Mouse (Mus musculus) large intestine, adult 2 months (tissue): ENCODE data around the gene Runx2. TPM values are rescaled to one million over a fixed set of nuclear protein-coding genes. Genes with fewer than 3 reads are reported as not detected.

Experiments used
- DNase-seq: peaks from one replicate; pipeline ENCODE4 v3.0.0-alpha.2; 2012; ENCODE audit warnings: low read depth, low spot score
- WGBS: fragments of 180-500 bp; shearing (Covaris S2); methylation state at CpG from one replicate; pipeline ENCODE4 v1.1.7; 2018; 5-methylcytosine and 5-hydroxymethylcytosine counted together
- polyA plus RNA-seq: library from polyadenylated mRNA; depleted of rRNA; stranded (reverse); fragments of >200 nt; gene quantifications from 2 replicates; pipeline ENCODE4 v1.2.3, GENCODE M21; 2012

Runx2 gene
- polyA plus RNA-seq, 1 experiment, result 1.0 TPM

DNA sequence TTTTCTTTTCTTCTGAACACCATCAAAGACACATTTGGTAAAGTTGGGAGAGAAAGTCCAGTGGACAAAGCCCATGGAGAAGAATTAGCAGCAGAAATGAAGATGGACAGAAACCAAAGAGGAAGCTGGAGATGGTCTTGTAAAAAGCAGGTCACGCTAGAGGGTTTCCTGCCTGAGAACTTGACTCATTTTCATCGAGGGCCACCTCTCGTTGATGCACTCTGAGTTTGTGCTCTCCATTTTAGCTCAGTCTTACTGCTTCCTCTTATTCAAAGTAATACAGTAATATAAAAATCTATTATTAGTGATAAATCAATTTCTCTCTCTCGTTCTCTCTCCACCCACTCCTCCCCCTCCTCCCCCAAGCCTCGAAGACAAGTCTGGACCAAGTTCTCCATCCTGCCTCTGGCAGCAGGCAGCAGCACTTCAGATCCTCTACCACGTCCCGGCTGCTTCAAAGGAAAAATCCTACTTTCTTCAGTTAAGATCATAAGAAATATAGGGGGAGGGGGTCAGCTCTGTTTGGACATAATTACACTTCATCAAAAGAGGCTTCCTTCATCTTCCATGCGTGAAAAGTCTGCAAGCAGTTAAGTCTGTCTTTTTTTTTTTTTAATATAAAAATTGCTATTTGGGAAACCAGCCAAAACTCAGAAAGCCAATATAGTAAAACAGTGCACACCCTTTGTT, 92.3 kb downstream of the Runx2 start:
- 32% methylated on average over 8 of the region's 8 CpGs for WGBS
- DNase-seq, result no peak

DNA sequence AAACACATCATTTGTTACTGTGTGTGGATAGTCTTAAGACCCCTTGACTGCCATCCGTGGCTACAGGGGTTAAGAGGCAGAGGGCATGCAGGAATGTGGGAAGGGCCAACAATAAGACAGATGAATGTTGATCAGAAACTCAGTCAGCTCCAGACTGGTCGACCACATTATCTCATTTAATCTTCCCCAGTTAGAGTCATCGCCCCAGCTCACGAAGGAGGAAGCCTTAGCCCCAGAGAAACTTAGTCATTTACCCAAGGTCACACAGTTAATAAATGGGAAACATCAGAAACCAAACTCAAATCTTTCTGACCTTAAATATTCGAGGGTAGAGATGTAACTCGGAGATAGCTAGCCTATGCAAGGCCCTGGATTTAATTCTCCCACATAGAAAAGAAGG, 96.0 kb downstream of the Runx2 start:
- WGBS, result 55% methylated on average over 6 of the region's 6 CpGs
- DNase-seq, result no peak

DNA sequence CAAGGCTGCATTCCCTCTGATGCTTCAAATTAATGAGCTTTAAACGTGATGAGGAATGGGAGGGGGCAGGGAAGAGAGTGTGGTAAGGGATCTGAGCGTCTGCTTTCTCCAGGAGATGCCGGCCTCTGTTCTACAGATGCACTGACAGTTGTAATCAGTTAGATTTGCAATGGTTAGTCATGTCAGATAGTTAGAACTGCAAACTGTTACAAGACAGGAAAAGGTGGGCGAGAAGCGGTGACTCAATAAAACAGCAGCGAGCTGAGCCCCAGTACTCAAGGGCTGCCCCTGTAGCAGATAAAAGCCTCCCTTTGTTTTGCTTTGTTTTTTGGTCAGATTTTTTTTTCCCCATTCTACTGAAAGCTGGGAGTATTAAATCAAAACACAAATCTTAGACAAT, 96.6 kb downstream of the Runx2 start:
- DNase-seq, result no peak
- 52% methylated on average over 6 of the region's 6 CpGs for WGBS

DNA sequence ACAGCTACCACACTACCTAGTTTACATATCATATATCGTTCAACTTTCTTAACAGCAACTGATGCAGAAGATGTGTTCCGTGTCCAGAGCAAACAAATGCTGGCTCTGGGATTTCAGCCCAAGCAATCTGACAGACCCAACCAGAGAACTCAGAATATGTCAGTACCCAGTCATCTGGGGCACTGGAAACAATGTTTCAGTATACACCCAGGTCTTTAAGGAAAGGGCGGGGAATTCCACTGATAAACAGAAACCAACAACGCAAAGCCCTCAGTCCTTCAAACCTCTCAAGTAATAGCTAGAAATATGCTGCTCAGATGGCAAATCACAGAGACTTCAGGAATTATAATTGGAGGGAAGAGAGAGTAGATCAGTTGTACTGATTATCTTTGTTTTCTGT, 100.5 kb downstream of the Runx2 start:
- DNase-seq, result no peak
- 75% methylated on average over 4 of the region's 4 CpGs for WGBS

DNA sequence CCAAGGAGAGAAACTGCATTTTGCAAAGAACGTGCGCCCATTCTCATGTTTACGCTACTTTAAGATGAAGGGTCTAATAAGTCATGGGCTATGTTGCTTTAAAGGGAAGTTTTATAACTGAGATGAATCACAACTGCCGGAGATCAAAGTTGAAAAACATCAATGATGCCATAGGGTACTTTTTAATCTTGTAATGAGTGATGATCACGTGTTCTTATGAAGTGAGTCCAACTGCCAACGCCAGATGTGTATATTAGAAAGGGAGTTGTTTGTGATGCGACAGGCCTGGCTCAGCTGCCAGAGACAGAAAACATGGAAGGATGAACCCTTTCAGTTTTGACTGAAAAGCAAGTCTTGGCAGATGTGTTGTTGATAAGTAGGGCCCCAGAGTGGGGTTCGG, 101.2 kb downstream of the Runx2 start:
- DNase-seq, result no peak
- WGBS, result 70% methylated on average over 8 of the region's 8 CpGs

DNA sequence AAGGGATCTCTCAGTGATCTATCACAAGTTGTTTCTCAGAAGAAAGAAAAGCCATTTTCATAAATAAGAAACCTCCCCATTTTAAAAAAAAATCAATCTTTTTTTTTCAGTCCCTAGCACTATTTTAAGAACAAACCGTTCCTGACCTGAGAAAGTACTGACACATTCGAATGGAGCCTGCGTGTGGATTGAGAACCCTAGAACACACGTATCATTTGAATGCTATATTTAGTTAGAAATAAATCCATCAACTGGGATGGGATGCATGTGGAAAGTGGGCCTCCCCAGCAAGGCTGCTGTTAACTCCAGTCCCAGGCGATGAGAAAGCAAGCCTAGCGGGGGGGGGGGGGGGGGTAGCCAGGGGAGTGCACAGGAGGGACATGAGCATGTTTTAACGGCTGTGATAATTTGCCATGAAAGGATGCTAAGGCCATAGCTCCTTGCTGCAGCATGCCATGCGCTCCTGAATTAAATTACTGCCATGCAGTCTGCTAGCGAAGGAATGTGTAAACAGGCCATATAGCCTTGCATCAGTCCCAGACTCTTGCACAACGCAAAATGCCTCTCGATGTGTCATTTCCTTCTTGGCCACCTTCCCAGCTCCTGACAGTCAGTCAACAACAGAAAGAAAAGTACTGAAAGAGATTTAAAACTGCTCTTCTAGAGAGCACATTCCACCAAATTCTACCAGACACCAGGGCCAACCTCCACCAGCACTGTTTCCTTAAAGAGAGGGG, 104.9 kb downstream of the Runx2 start:
- 18% methylated on average over 11 of the region's 11 CpGs for WGBS

DNA sequence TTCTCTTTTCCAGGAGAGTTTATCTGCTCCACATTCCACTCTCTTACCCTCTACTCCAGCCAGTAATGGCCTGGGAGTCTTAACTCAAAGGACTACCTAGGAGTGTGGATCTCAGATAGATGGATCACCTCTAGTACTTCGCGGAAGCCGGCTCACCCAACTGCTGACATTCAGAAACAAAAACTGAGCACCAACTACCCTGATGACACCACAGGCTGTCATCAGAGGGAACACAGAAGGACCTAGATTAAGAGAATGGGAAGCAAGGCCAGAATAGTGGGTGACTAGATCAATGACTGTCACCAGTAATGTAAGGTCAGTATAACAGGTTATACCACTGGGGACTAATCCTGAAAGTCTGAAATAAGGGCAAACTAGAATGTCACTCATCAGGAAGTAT, 106.6 kb downstream of the Runx2 start:
- WGBS, result 99% methylated on average over 3 of the region's 3 CpGs
- DNase-seq, result no peak

More for the DNA sequence above, 104.9 kb downstream of the Runx2 start:
- DNase-seq, result peak; percentile 44

DNA sequence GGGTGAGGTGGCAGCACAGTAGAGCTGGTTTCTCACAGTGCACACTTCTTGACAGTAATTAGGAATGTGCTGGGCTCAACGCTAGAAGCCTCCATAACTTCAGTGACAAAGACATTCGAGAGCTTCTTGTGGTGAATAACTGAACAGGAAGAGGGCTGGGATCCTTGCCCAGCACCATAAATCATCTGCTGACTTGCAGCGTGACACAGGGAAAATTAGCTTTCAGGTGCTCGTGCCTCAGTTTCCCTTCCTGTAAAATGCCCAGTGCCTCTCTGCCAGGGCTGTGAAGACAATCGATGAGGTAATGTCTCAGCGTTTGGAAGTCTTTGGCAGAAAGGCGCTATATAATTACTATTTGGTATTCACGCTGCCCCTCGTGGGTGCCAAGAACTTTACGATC, 108.1 kb downstream of the Runx2 start:
- DNase-seq, result no peak
- 38% methylated on average over 10 of the region's 10 CpGs for WGBS

DNA sequence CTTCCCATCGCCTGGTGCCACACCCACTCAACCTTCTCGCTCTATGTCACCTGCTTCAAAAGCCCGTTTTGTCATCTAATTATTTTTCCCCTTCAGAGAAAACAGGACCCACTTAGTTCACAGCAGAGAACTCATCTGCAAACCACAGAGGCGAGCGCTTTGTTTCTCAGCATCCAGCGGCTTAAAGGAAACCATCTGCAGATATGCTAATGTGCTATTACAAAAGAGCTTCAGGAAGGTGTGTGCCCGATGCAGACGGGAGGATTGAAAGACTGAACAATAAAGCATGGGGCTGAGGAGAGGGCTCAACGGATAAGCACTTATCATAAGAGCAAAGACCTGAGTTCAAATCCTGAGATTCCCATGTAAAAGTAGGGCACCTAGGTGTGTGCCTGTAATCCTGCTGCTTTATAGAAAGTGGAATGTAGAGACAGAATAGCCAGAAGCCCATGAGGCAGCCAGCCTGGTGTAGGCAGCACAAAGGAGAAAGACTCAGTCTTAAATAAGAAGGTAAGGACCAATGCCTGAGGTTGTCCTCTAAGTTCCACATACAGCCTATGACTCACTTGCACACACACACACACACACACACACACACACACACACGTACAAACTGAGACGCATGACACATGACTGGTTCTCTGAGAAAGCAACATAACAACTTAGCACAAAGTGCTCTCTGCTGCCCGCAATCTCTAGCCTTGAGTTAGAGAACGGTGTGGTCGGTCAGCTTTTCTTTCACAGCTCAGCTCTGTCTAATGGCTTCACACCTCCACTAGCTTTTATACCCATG, 111.9 kb downstream of the Runx2 start:
- no peak for DNase-seq
- 75% methylated on average over 14 of the region's 14 CpGs for WGBS

DNA sequence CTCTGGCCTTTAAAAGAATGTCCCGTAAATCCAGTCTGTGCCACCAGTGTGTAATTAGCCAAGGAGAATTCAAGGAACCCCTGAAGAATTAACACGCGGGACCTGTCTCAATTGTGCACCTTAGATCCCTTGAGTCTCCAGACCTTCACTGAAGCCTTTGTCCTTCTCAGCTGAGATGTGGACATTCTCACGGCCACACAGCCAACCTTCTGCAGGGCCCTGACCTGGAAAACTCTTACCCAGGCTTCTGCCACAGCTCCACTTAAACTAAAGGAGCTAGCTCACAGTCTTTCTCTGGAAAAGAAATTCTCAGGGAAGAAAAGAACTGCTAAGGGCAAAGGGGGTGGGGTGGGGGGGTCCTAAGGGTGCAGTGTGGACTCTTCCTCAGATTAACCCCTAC, 113.1 kb downstream of the Runx2 start:
- DNase-seq, result no peak
- WGBS, result 94% methylated on average over 4 of the region's 4 CpGs

DNA sequence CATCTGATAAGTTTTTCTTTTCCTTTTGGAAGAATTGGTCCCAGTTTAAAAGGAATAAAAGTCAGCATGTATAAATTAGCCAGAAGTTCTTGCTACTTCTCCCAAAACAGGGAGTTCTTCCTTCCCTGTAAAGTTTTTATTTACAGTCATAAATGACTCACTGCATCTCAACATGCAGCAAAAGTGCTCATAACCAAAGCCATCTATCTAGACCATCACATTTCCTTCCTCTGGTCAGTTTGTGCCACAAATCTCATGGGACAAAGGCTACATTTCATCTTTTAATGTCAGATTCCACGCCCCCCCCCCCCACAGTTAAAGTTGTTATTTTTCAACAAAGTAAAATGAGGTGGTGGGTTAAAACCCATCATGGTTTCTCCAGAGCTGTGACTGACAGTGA, 114.3 kb downstream of the Runx2 start:
- WGBS, result 71% methylated on average over 1 of the region's 1 CpGs
- DNase-seq, result no peak

DNA sequence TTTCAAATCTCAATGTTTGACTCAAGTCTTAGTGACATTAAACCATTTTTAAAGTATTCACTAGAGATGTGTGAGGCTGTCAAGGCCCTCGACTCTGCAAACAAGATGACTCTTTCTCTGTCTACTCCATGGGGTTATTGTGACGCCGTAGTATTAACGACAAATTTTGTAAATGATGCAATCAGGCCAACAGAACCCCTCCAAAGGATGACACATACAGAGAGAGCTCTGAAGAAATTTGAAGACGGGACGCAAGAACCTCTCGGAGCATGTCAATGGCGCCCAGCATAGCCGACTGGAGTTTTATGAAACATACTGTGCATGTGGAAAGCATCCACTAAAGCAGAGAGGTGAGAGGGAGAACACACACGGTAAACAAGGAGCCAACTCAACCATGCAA, 117.5 kb downstream of the Runx2 start:
- DNase-seq, result no peak
- WGBS, result 88% methylated on average over 10 of the region's 10 CpGs

DNA sequence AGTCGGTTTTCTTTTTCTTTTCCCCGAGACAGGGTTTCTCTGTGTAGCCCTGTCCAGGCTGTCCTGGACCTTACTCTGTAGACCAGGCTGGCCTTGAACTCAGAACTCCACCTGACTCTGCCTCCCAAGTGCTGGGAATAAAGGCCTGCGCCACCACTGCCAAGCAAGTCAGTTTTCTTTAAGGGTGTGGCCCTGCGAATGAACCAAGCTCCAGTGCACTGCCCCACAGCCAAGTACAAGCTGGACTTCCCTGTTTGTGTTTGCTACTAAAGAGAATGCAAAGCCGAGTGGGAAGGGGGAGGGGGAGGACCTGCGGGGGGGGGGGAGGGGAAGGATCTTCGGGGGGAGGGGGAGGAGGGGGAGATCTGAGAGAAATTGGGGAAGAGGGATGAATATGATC, 121.0 kb downstream of the Runx2 start:
- 40% methylated on average over 7 of the region's 7 CpGs for WGBS
- no peak for DNase-seq

DNA sequence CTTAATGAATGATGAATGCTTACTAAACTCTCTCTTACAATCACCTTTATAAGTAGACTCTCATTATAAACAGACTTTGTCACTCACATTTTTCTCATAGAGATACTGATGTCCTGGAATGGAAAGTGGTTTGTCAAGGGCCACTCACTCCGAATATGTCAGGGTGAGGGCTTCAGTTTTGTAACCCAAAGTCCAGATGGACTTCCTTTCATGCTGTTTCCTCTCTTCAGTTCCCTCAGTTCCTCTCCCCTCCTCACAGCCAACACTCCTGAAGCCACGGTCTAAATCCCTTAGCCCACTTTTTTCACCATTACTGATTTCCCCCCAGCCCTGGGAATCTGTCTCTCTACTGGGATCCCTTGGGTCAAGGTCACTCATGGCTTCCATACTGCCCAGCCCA, 123.1 kb downstream of the Runx2 start:
- 64% methylated on average over 2 of the region's 2 CpGs for WGBS
- DNase-seq, result no peak

DNA sequence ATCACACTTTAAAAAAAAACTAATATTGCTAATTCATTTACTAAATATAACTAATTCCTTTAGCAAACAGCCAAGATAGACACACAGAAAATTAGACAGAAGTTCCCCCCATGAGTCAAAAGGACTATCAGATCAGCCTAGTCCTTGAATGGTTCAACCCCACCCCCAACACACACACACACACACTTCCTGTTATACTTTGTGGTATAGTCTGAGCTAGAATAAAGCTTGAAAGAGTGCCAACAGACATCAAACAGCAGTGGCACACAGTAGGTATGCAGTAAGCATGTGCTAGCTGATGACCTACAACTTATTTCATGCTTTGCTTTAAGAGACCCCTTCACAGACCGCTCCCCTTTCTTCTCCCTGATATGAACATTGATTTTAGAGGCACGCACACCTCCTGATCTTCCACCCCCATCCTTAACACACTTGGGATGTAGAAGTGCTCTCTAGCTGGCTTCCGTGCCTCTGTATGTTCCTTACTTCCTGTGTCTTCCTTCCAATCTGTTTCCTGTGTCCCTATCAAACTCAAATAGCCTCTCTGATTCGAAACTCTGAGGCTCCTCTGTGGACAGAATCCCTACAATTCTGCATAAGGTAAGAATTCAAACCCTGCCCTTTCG, 124.1 kb downstream of the Runx2 start:
- 83% methylated on average over 5 of the region's 5 CpGs for WGBS
- no peak for DNase-seq

DNA sequence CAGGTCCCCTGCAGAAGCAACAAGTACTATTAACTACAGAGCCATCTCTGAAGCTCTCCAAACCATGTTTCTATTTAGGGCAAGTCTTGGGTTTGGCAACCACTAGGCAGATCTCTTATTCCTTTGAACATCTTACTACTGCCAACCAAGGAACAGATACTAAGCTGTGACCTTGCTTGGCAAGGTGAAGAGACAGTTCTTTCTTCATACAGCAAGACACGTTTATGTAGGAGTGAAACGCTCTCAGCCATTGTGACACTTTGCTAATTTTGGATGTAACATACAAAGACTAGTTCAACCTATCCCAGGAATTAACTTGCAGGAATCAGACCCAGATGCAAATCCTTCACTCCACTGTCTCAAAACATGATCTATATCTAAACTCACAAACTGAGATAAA, 126.3 kb downstream of the Runx2 start:
- WGBS, result 74% methylated on average over 2 of the region's 2 CpGs
- no peak for DNase-seq

DNA sequence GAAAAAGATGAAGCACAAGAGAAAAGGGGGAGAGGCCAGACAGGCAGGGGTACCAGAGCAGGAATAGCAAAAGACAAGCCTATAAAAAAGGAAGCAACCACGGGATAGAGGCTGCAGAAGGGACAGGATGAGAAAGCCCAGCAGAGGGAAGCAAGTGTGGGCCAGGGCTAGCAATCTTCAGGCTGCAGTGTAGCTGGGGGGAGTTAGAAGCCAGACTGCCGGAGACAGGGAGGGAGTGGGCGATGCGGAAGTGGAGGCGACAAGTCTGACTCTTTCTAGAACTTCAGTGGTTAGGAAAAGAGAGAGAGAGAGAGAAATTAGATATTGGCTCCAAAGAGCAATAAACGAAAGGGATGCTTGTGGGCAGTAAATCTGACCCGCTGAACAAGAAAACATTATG, 129.1 kb downstream of the Runx2 start:
- no peak for DNase-seq
- 22% methylated on average over 7 of the region's 7 CpGs for WGBS

DNA sequence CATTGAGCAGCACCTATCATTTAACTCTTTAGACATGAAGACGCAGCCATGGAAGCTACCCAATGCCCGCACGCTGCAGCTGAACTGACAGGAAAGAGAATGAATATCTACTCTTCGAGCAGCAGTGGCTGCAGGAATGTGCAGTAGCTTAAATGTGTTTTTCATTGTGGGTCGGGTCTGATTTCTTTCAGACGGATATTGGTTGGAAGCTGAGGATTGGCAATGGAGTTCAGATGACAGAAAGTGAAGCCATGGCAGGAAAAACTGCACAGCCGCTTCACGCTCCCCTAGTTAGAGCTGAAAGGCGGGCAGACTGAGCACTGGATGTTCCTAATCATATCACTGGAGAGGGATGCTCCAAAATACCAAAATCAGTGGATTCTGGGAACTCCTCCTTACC, 131.6 kb downstream of the Runx2 start:
- 89% methylated on average over 9 of the region's 9 CpGs for WGBS
- no peak for DNase-seq

DNA sequence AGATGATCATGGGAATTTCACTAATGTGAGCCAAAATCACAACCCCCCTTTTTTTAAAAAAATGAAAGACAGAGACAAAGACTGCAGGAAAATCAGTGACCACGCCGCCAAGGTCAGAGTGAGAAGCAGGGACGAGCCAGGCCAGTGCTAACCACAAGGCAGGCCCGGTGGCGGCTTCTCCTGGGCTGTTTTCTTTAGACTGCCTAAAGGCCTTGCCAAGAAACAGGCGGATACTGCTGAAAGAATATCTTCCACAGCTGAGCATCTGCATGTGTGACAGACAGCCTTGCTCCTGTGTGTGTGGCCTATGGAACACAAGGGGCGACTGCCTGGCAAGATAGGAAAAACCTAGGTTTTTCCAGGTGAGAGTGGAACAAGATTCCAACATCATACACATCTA, 136.8 kb downstream of the Runx2 start:
- DNase-seq, result no peak
- WGBS, result 74% methylated on average over 7 of the region's 7 CpGs

DNA sequence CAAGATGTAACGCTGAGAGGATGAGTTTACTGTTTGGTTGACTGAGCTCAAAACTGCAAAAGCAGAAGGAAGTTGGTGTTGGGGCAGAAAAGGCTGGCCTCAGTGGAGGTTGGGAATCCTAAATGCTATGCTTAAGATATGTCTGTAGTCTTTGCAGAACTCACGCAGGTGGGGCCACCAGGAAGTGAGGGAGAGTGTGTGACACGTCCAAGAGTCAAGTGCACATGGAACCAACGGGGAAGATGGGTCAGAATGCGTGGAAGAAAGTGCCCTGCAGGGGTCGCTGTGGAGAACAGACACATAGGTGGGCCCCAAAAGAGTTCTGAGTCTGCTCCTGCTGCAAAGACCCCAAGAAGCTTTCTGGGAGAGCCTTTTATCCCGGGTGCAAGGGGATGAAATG, 141.8 kb downstream of the Runx2 start:
- 63% methylated on average over 7 of the region's 7 CpGs for WGBS
- no peak for DNase-seq
